Mouse (Mus musculus): Measurements from ENCODE around the gene Zfp560.
"Not testable (repeated sequence)": the region's sequence is repeated elsewhere in the genome, so short reads cannot be mapped to it uniquely, and the experiment has no call there.

Gene Zfp560

DNA sequence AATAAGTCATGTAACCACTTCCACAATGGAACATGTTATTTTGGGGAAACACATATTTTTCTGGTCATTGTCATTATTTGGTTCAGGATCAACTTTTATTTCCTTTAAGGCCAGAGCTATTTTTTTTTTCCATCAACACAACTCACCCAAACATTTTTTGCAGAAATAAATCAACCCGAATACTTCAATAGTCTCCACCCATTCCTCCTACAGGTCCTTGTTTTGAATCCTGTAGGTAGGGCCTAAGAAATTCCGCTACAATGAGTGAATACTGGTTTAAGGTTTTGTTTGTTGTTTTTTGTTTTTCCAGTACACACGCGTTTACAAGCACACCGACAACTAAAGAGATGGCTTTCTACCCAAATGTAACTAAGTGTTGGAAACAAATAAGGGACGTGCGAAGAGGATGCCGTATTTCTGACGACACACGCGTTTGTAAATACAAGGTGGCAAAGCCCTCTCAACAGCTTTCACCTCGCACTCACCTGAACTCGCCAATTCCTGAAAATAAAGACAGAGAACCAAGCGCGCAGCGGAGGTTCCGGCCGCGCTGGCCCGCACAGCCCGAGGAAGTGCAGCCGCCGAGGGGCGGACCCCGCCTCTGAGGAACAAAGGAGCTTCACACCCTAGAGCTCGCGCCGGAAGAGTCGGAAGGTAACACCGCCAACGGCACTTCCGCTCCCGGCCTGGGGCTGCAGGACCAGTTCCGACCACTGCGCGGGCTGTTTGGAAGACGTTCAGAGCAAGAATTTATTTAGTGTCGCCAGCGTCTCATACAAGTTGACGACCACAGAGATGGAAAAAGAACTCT is at the start of gene Zfp560:
Gene Zfp560, minus strand, starts transcription at position 646 of the 811 bp plus-strand sequence.
- DNase-seq (ENCODE audit: low spot score) = peak; percentile 88

DNA sequence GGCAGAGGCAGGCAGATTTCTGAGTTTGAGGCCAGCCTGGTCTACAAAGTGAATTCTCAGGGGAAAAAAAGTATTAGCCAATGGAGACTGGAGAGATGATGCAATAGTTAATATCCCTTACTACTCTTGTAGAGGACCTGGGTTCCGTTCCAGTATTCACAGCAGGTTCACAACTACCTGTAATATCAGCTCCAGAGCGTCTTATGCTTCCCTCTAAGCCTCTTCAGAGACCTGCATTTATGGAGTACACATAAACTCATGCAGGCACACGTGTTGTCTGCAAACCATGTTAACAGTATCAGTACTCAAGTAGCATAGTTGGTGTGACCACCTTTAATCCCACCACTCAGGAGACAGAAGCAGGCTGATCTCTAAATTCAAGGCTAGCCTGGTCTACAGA is 45.0 kb upstream of the Zfp560 start:
- DNase-seq (ENCODE audit: low spot score) = no peak

DNA sequence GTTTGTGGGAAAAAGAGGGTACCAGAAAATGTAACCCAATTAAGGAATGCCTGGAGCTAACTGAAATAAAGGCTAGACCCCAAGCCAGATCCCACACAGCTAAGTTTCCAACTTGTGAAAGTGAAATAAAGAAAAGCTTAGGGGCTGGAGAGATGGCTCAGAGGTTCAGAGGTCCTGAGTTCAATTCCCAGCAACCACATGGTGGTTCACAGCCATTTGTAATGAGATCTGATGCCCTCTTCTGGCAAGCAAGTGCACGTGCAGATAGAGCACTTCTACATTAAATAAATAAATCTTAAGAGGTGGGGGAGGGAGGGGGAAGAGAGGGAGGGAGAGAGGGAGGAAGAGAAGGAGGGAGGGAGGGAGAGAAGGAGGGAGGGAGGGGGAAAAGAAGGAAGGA is 26.5 kb upstream of the Zfp560 start:
- no peak for DNase-seq (ENCODE audit: low spot score)

DNA sequence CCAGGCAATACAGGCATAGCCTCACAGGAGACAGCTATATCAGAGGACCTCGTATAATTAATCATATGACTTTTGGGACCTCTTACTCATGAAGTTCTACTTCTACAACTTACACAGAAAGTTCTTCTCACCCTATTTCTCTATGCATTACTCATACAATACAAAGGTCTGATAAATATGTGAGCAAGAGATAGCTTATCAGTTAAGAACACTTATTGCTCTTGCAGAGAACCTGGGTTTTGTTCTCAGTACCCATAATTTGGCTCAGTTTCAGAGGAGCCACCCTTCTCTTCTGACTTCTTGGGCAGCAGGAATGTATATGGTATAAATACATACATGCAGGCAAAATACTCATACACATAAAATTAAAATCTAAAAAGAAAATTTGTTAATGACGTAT is 24.3 kb upstream of the Zfp560 start:
- DNase-seq (ENCODE audit: low spot score) = no peak

DNA sequence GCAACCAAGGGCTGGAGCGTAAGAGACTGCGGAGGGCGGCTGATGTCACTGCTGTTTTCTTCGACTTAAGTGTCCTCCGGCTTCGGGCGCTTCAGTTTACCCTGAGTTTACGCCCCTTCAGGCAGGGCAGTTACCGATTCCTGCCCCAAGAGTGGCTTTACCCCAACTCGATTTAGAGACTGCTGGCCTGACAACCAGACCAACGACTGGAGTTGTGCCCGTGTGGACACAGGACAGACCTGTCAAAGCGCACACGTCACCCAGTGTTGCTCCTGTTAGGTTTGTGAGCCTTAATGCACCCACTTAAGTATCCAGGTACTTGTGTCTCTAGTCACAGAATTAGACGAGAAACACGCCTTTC is 346 bp upstream of the Zfp560 start:
- DNase-seq (ENCODE audit: low spot score) = no peak

DNA sequence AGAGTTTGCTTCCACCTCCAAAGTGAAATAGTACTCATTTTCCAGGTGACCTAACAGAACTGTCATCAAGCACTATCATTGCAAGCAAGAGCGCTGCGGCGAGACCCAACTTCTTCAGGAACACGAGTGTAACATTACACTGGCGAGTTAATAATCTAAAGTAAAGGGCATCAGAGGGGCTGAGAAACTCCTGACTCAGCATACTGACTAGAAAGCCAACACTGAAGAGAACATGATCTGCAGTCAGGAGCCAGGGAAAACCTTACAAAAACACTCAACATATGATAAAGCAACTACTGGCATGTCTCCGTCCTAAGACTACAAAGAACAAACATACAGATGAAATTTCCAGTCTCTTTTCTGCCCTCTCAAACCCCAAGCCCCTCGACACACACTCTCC is 1.3 kb downstream of the Zfp560 start:
- DNase-seq (ENCODE audit: low spot score) = no peak

DNA sequence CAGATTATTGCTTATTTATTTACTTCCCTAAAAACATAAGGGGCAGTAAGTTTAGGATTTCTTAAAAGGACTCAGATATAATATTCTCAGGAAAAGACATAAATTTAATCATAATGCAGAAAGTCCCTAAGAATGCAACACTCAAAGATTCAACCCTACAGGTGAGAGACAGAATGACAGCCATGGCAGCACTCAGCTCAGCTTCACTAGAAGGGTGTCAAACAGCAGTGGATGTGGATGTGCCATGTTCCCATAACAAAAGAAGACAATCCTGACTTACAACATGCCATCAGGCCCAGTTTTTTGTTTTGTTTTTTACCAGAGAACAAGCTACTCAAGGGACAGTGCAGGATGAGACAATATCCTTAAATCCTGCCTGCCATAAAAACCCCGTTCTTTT is 10.3 kb downstream of the Zfp560 start:
- no peak for DNase-seq (ENCODE audit: low spot score)

DNA sequence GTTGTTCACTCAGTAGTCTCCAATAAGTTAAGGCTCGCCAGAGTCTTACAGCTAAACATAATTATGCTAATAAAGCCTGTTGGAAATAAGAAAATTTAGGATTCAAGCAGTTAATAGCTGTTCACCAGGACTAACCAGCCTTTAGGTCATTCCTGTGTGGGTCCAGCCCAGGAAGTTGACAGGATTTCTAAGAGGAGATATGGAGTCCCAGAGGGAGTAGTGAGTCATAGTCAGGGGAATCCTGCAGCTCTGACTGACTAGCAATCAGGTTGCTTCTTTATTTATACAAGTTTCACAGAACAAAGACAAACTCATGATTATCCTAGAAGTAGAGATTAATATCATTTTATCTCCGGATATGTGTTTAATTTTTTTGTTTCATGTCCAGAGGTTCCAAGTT is 17.7 kb downstream of the Zfp560 start:
- no peak for DNase-seq (ENCODE audit: low spot score)

DNA sequence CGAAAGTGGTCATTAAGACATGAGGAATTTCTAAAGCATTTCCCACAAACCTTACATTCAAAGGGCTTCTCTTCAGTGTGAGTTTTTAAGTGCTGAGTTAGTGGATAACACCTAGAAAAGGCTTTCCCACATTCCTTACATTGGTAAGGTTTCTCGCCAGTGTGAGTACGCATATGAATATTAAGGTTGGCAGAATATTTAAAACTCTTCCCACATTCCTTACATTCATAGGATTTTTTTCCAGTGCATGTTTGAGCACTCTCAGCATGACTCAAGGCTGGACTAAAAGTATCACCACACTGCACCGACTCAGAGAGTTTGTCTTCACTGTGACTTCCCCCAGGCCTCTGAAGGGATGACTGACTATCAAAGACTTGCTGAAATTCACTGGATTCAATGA is 36.5 kb downstream of the Zfp560 start:
- no peak for DNase-seq (ENCODE audit: low spot score)

DNA sequence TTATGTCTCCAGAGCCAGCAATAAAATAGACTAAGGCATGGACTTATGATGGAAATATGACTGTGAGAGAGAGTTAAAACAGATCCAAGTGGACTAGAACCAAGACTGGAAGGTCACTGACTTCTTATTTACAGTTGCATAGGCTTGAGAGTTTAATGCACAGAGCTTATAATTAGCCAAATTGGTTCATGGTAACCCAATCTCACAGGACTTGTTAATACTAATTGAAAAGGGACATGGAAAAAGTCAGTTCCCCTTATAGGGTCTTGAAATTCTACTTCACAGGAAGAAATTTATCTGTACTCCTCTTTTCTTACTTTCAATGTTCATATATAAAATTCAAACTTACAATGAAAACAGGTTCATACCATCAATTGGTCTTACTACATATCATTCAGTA is 49.0 kb downstream of the Zfp560 start, which contains the start of gene Olfr18:
Gene Olfr18, minus strand, starts transcription at position 101 of the 400 bp plus-strand sequence.
- DNase-seq (ENCODE audit: low spot score) = no peak

DNA sequence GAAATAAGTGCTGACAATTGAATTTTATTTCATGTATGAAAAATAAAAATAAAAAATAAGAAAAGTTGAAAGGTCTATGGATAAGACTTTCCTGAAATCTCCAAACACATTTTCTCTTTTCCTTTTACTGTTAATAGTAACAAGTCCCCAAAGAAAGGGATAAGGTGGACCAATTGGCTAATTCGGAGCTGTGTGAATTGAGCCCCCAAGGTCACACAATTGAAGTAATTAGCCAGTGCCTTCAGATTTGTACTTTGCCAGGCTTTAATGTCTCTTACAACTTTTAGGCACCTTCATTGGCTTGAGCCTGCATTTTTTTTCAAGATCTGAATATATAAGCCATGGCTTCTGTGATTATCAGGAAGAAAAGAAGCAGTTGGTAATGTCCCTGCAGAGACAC is 86.7 kb downstream of the Zfp560 start, which contains the start of gene Olfr873:
Gene Olfr873, plus strand, starts transcription at position 301 of the 400 bp plus-strand sequence.
- no peak for DNase-seq (ENCODE audit: low spot score)

DNA sequence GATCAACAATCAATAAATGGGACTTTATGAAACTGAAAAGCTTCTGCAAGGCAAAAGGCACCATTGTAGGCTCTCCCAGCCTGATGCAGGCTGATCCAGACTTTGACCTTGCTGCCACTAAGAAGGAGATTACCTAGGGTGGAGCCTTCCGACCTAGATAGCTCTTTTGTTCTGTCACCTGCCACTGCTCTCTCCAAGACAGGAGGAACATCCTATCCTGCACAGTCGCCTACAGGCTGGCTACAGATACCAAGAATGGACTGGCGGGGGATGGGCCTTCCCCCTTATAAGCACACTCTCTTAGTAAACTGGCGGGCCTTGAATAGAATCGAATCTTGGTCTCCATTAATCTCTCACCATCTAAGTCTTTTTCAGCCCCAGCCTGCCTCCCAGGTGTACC is 89.4 kb downstream of the Zfp560 start:
- not testable (repeated sequence) for DNase-seq (ENCODE audit: low spot score)

Data from urinary bladder, postnatal 25 days (tissue).